Mouse (Mus musculus): ENCODE data around the gene Nkx2-1. TPM values are rescaled to one million over a fixed set of nuclear protein-coding genes. Genes with fewer than 3 reads are reported as not detected.
A peak's percentile ranks its signal among the peaks of the same experiment; 100 is the strongest.

Nkx2-1 gene
- 2.9 and 10.3 TPM in 2 replicates for total RNA-seq (2014; rRNA removed)
- 3.8 and 7.2 TPM in 2 replicates for polyA plus RNA-seq (2015; fragmentation: Nextera tagmentation; extraction: Ambion mirVana)

DNA sequence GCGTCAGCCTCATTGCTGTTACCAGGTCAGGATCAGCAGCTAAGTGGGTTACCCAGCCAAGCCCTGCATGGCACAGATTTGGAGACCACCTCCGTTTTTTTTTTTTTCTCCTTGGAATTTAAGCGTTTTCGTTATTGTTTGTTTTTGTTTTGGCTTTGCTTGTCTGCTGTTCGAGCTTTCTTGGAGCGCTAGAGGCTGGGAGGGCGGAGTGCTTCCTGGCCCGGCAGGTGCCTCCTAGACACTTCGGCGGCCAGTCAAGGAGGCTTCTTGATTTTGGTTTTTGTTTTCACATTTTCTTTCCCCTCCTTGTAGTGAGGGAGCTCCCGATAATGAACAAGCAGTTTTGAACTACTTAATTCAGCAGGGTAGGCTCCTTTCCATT lies at the start of gene Nkx2-1:
TSS of gene Nkx2-1 (minus strand) at position 25 of the 382 bp plus-strand sequence.
- WGBS: 2% methylated on average over 11 of the region's 11 CpGs
- Histone ChIP-seq H3K27me3 (ENCODE audit: insufficient read depth, low read length) (peaks cover 78% of the 10 kb centered on the region), H3K36me3 (ENCODE audit: insufficient read depth) (no peaks in the 10 kb centered on the region), H3K9me3 (ENCODE audit: low read length) (no peaks in the 10 kb centered on the region), H3K4me2 (ENCODE audit: low read depth) (peak within 1 kb of the TSS; percentile 17), H3K4me1 (ENCODE audit: insufficient read depth) (no peaks in the 10 kb centered on the region), H3K27ac (ENCODE audit: low read depth, low read length) (no peak within 1 kb of the TSS; the same call in 1 of the 2 replicates), H3K9ac (no peak within 1 kb of the TSS), H3K4me3 (ENCODE audit: low read depth, low read length) (peak within 1 kb of the TSS; percentile 17)
- TF ChIP-seq CTCF (IDR thresholded peaks at IDR 0.05; ENCODE audit: low read depth): no peak
- DNase-seq (no peak), ATAC-seq (no peak)

DNA sequence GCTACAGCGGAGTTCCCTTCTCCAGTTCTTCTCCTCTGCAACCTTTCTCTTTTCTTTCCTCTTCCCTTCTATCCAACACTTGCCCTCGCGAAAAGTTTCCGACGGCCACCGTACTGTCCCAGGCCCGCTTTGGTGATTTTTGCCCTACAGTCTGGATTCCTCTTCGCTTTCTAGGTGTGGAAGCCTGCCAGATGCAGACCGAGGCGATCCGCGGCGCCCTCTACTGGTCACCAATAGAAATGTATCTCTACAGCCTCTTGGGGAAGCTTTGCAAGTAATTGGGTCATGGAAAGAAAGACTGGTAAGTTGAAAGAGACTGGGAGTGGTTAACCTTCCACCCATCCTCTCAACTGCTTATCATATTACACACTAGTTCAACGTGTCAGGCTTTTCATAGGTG lies 4.4 kb upstream of the Nkx2-1 start:
- DNase-seq (peak; percentile 83), ATAC-seq (peak; percentile 64)
- H3K36me3 ChIP-seq (ENCODE audit: insufficient read depth): no peaks in the 10 kb centered on the region
- no peak overlapping the region for H3K27ac ChIP-seq (ENCODE audit: low read depth, low read length)
- H3K4me1 ChIP-seq (ENCODE audit: insufficient read depth): no peaks in the 10 kb centered on the region
- under 1% methylated on average over 14 of the region's 14 CpGs for WGBS
- no peaks in the 10 kb centered on the region for H3K9me3 ChIP-seq (ENCODE audit: low read length)
- H3K4me2 ChIP-seq (ENCODE audit: low read depth): peak overlapping the region; percentile 20; the same call in 1 of the 2 replicates
- H3K27me3 ChIP-seq (ENCODE audit: insufficient read depth, low read length): peaks cover 73% of the 10 kb centered on the region
- no peak overlapping the region for H3K9ac ChIP-seq
- 0 out of 2 replicates have a peak overlapping the region, but pooled peaks have one; percentile 17 for H3K4me3 ChIP-seq (ENCODE audit: low read depth, low read length)
- TF ChIP-seq CTCF (IDR thresholded peaks at IDR 0.05; ENCODE audit: low read depth): peak; percentile 82

DNA sequence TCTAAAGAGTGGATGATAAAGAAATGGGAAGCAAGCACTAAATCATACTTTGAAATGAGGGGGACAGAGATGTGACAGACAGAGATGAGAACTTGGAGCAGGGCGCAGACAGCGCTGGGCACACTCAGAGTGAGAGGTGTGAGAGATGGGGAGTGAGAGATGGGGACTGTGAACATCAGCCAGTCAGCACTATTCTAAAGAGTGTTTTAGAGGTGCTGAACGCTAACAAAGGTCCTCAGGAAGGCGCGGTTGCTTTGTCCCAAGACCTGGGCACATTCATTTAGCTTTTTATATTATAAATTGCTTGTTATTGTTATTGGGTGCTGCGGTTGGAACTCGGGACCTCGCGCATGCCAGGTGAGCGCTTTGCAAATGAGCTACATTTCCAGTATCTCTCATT lies 3.9 kb upstream of the Nkx2-1 start:
- H3K27me3 ChIP-seq (ENCODE audit: insufficient read depth, low read length): peaks cover 78% of the 10 kb centered on the region
- 0 out of 2 replicates have a peak overlapping the region, but pooled peaks have one; percentile 17 for H3K4me3 ChIP-seq (ENCODE audit: low read depth, low read length)
- H3K9me3 ChIP-seq (ENCODE audit: low read length): no peaks in the 10 kb centered on the region
- WGBS: 3% methylated on average over 10 of the region's 10 CpGs
- ATAC-seq (no peak), DNase-seq (no peak)
- no peaks in the 10 kb centered on the region for H3K36me3 ChIP-seq (ENCODE audit: insufficient read depth)
- no peak for TF ChIP-seq CTCF (IDR thresholded peaks at IDR 0.05; ENCODE audit: low read depth)
- no peak overlapping the region for H3K27ac ChIP-seq (ENCODE audit: low read depth, low read length)
- H3K4me1 ChIP-seq (ENCODE audit: insufficient read depth): no peaks in the 10 kb centered on the region
- peak overlapping the region; percentile 20; the same call in 1 of the 2 replicates for H3K4me2 ChIP-seq (ENCODE audit: low read depth)
- H3K9ac ChIP-seq: no peak overlapping the region

DNA sequence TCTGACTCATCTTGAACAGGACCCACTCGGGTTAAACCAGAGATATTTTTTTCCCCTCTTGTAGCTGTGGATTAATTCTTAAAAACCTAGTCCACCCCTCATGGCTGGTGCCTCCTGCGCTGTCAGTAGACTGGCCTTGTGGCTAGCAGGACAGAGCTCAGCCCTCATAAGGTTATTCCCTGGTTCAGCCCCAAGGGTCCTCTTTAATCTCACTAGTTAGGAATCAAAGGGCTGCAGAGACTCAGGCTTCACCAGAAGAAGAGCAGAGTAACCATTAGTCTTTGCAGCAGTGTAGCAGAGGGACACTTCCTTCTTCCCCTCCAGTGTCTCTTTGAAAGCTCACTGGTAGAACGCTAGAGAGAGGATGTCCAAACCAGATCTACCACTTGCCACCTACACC lies 1.9 kb upstream of the Nkx2-1 start:
- Histone ChIP-seq H3K27me3 (ENCODE audit: insufficient read depth, low read length) (peaks cover 80% of the 10 kb centered on the region), H3K4me1 (ENCODE audit: insufficient read depth) (no peaks in the 10 kb centered on the region), H3K9me3 (ENCODE audit: low read length) (no peaks in the 10 kb centered on the region), H3K27ac (ENCODE audit: low read depth, low read length) (no peak overlapping the region), H3K4me2 (ENCODE audit: low read depth) (no peak overlapping the region), H3K9ac (no peak overlapping the region), H3K4me3 (ENCODE audit: low read depth, low read length) (no peak overlapping the region), H3K36me3 (ENCODE audit: insufficient read depth) (no peaks in the 10 kb centered on the region)
- ATAC-seq (no peak), DNase-seq (no peak)
- TF ChIP-seq CTCF (IDR thresholded peaks at IDR 0.05; ENCODE audit: low read depth): no peak
- WGBS: 3% methylated on average over 3 of the region's 3 CpGs

DNA sequence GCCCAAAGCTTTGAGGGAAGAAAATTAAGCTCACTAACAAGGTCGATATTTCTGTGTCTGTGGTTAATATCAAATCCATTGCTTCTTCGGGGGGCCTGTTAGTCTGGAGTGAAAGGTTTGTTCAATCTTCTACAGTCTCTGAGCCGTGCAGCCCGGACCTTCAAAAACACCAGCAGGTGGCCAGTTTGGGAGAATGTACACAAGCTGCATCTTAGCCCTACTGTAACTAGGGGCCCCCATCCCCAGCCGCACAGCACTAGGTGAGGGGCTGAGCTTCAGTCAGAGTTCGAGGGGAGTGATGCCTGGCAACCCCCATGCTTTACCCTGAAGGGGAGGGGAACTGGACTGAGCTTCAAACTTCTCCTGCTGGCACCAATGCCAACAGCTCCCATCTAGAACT lies 1.2 kb upstream of the Nkx2-1 start:
- peaks cover 85% of the 10 kb centered on the region for H3K27me3 ChIP-seq (ENCODE audit: insufficient read depth, low read length)
- ATAC-seq (no peak), DNase-seq (no peak)
- no peak overlapping the region; the same call in 1 of the 2 replicates for H3K4me2 ChIP-seq (ENCODE audit: low read depth)
- H3K36me3 ChIP-seq (ENCODE audit: insufficient read depth): no peaks in the 10 kb centered on the region
- TF ChIP-seq CTCF (IDR thresholded peaks at IDR 0.05; ENCODE audit: low read depth): no peak
- no peak overlapping the region for H3K4me3 ChIP-seq (ENCODE audit: low read depth, low read length)
- no peaks in the 10 kb centered on the region for H3K4me1 ChIP-seq (ENCODE audit: insufficient read depth)
- 1% methylated on average over 6 of the region's 6 CpGs for WGBS
- H3K9ac ChIP-seq: no peak overlapping the region
- H3K27ac ChIP-seq (ENCODE audit: low read depth, low read length): no peak overlapping the region
- no peaks in the 10 kb centered on the region for H3K9me3 ChIP-seq (ENCODE audit: low read length)

DNA sequence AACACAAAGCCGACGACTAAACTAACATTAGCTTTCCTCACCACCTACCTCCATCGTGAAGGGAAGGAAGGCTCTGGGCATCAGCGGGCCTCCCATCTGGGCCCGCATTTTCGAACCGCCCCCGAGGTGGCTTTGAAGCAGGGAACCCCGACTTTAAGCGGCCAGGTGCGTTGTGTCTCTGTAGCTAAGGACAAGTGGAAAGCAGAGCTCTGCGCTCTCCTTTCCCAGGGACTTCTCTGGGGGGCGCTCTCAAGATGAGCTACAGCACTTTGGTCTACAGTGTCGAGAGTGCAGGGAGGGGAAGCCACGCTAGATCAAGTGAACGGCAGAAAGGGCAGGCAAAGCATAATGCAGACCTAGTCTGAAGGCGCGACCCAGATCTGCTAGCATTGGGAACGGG lies 634 bp upstream of the Nkx2-1 start:
- Histone ChIP-seq H3K9ac (no peak overlapping the region), H3K27me3 (ENCODE audit: insufficient read depth, low read length) (peaks cover 82% of the 10 kb centered on the region), H3K36me3 (ENCODE audit: insufficient read depth) (no peaks in the 10 kb centered on the region), H3K4me3 (ENCODE audit: low read depth, low read length) (peak overlapping the region; percentile 17; the same call in 1 of the 2 replicates), H3K4me2 (ENCODE audit: low read depth) (no peak overlapping the region; the same call in 1 of the 2 replicates), H3K27ac (ENCODE audit: low read depth, low read length) (no peak overlapping the region), H3K4me1 (ENCODE audit: insufficient read depth) (no peaks in the 10 kb centered on the region), H3K9me3 (ENCODE audit: low read length) (no peaks in the 10 kb centered on the region)
- DNase-seq (no peak), ATAC-seq (no peak)
- TF ChIP-seq CTCF (IDR thresholded peaks at IDR 0.05; ENCODE audit: low read depth): no peak
- WGBS: 1% methylated on average over 19 of the region's 19 CpGs

- no peak overlapping the region; the same call in 1 of the 2 replicates for H3K27ac ChIP-seq (ENCODE audit: low read depth, low read length)
- H3K4me1 ChIP-seq (ENCODE audit: insufficient read depth): no peaks in the 10 kb centered on the region
- peak; percentile 41 for DNase-seq
- H3K9me3 ChIP-seq (ENCODE audit: low read length): no peaks in the 10 kb centered on the region
- H3K4me2 ChIP-seq (ENCODE audit: low read depth): peak overlapping the region; percentile 17; the same call in 1 of the 2 replicates
- H3K27me3 ChIP-seq (ENCODE audit: insufficient read depth, low read length): peaks cover 76% of the 10 kb centered on the region
- TF ChIP-seq CTCF (IDR thresholded peaks at IDR 0.05; ENCODE audit: low read depth): no peak
- peak overlapping the region; percentile 17 for H3K4me3 ChIP-seq (ENCODE audit: low read depth, low read length)
- WGBS: under 1% methylated on average over 44 of the region's 44 CpGs
- H3K9ac ChIP-seq: no peak overlapping the region
- H3K36me3 ChIP-seq (ENCODE audit: insufficient read depth): no peaks in the 10 kb centered on the region
- ATAC-seq: no peak
These were observed 379 bp downstream of the Nkx2-1 start for GRCm38 (mm10) chr12:56536174-56536883.
